Mouse (Mus musculus): ENCODE measurements around the gene Zfp507. TPM values are rescaled to one million over a fixed set of nuclear protein-coding genes. Genes with fewer than 3 reads are reported as not detected.
A peak's percentile ranks its signal among the peaks of the same experiment; 100 is the strongest.

Gene Zfp507
- total RNA-seq (2021) = 10 to 100 TPM; 11.3 to 12.3 TPM

DNA sequence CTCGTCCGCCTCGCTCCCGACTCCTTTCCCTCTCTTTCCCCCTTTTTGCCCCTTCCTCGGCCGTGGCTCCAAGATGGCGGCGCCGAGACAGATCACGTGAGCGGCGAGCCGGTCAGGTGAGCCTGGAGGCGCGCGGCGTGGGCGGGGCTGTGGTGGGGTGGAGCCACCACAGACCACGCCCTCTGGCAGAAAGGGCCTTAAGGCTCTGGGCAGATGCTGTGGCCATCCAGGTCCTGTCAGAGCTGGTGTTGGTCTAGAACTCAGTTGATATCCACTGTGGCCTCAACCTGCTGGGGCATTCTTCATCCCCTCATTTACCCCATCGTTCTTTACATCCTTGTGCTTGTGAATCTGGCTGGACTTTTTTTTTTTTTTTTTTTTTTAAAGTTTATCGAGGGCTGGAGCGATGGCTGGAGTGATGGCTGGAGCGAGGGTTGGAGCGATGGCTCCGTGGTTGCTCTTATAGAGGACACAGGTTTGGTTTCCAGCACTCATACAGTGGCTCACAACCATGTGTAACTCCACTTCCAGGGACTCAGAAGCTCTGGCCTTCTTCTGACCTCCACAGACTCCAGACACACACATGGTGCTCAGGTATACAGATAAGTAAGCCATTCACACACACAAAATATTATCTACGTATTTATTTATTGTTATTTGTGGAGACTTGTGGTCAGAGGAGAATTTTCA is at the start of gene Zfp507:
Zfp507 (minus strand) TSS at position 98 of the 690 bp plus-strand sequence.
- peak; percentile 71 for DNase-seq (ENCODE audit: low spot score)
- intact Hi-C loops (cut with DNase I) = no loop called here

DNA sequence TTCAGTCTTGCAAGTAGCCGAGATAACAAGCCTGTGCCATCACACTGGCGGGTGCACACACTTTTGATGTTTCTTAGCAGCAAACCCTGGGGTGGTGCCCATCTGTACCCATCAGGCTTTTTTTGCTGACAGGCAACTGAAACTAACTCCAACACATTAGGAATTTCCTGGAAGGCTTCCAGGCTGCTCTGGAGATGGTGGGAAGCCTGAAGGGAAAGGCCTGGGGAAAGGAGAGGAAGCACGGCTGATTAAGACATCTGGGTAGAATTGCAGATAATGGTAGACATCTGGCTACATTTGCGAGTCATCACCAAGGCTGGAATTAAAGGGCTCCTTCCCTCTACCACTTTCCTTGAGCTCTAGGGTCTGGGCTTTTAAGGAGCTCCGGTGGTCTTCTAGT is 47.6 kb upstream of the Zfp507 start:
- no peak for DNase-seq (ENCODE audit: low spot score)
- intact Hi-C loops (cut with DNase I) = no loop called here

DNA sequence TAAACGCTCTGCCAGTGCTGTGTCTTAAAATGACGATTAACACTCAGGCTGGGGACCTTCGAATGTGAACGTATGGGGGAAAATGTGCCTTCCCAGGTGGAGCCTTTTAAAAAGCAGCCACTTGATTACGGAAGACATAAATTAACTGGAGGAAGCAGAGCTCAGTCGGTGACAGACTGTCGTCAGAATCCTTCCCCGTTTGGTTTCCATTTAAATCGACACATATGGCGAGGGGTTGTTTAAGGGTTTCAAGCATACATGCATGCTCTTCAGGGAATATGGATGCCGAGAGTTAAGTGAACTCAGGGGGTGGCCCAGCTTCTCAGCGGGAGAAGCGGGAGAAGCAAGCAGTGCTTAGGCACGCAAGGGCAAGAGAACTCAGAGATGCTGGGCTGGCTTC is 45.7 kb upstream of the Zfp507 start:
- intact Hi-C loops (cut with DNase I) = no loop called here
- DNase-seq (ENCODE audit: low spot score) = no peak

DNA sequence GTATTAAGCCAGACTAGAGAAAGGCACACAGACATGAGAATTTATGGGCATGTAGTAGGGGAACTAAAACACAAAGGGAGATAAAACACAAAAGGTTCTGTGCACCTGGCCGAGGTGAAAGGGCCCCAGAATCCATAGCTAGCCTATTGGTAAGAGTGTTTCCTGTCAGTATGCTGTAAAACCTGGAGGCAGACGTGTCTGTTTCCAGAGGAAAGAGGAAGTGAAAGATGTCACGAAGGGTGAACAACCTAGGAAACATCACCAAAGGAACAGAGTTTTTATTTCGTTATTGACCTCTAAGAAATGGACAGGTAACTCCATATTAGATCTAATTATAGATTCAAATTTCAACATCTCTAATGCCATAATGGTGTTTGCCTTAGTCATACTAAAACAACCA is 37.7 kb upstream of the Zfp507 start:
- DNase-seq (ENCODE audit: low spot score) = no peak

DNA sequence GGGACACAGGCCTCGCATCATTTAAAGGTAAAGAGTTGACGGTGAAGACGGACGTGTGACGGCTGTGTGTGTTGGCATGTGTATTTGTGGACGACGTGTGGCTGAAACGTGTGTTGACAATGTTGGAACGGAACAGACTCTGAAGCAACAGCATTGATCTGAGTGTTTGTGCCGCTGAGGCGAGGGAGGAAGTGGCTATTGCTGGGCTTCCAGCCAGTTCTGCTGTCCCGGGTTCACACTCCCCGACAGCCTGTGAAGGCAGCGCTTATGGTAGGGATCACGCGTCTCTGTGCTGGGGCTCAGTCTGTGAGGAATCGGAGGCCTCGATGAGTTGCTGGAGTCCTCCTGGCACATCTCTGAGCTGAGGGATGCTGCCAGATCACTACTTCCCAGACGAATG is 34.0 kb upstream of the Zfp507 start:
- intact Hi-C loops (cut with DNase I) = no loop called here
- peak; percentile 9 for DNase-seq (ENCODE audit: low spot score)

More for the DNA sequence above, 37.7 kb upstream of the Zfp507 start:
- intact Hi-C loops (cut with DNase I) = no loop called here

DNA sequence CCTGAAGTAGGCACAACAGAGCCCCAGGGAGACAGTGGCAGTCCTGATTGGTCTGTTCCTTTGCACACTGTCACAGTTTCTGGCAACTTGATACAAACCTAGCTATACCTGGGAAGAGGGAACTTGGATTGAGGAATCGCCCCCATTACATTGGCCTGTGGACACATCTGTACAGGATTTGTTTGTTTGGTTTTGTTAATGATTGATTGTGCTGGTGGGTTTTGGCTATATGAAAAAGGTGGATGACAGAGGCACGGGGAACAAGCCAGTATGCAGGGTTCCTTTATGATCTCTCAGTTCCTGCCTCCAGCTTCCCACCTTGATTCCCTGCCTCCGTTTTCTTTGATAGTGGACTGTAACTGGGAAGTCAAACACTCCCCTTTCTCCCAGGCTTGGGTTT is 33.6 kb upstream of the Zfp507 start:
- no peak for DNase-seq (ENCODE audit: low spot score)
- intact Hi-C loops (cut with DNase I) = no loop called here

DNA sequence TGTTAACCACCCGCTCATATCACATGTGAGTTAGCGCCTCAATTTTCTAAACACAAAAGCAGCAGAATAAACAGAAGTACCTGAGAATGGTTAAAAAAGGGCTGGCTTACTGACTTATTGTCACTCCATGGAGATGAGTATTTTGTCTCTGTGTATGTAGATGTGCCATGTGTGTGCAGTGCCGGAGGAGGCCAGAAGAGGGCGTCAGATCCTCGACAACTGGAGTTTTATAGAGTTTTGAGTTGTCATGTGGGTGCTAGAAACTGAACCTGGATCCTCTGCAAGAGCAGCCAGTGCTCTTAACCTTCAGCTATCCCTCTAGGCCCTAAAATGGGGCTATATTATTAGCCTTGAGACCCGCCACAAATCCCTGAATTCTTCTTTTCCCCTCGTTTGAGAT is 27.3 kb upstream of the Zfp507 start:
- DNase-seq (ENCODE audit: low spot score) = no peak
- intact Hi-C loops (cut with DNase I) = no loop called here

DNA sequence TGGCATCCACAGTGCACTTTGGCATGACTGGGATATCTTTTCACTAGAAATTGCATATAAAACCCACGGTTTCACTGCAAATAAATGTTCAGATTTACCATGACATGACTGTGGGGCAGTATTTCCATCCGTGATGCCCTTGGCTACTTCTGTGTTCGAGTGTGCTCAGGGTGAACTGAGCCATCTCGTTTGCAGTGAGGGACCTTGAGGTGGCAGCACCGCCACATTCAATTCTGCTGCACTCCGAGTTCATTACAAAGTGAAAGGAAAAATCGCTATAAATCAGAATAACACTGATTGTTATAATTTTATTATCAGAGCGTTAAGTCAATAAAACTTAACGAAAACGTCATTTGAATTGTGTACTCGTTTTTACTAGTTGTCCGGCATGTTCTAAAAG is 21.1 kb upstream of the Zfp507 start:
- intact Hi-C loops (cut with DNase I) = no loop called here
- DNase-seq (ENCODE audit: low spot score) = no peak

DNA sequence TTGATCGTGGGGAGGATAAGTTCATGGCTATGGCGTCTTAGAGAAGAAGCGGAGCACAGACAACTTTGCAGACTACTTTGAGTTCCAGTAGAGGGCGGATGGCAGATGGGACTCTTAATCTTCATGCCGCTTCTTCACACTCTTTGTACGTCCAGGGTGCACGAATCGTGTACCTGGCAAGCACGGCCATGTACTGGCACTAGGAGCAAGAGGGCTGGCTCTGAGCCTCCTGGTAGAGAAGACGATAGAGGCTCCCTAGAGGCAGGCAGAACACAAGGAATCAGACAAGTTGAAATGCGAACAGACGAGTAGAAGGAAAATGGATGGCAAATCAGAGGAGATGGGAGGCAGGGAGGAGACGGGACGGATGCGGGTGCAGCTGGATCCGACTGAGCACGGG is 19.5 kb upstream of the Zfp507 start:
- intact Hi-C loops (cut with DNase I) = no loop called here

DNA sequence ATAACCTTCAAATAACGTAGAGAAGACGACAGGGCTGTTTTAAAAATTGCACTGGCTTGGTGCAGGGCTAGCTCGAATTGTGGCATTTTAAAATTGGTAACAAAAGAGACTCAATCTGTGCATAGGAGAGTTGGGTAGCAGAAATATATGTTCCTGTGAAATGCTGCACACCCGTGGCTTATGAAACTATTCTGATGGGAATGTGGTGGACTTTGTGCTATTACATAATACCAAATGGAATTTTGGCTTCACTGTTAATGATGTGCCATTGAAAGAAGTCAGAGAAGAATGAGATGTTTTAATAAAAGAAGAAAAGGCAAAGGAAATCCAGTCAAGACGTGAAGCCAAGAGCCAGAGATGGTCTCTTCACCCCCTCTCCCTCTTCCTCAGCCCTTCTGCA is 18.6 kb upstream of the Zfp507 start:
- no peak for DNase-seq (ENCODE audit: low spot score)
- intact Hi-C loops (cut with DNase I) = no loop called here

More for the DNA sequence above, 19.5 kb upstream of the Zfp507 start:
- DNase-seq (ENCODE audit: low spot score) = no peak

DNA sequence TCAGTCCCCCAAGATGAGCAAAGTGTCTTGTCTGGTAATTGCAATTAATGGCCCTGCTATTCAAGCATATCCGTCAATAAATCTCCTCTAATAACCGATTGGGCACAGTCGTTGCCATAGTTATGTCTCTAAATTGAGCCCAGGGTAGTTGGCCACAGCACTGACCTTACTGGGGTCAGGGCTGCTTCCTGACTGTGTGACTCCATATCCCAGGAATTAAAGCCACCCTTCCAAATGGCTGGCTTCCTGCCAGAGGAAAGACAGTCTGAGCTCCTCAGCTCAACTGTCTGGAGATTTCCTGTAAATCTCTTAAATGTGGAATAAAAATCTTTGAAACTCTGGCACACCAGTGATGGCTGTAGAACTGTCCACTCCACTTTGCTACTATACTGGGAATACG is 16.7 kb upstream of the Zfp507 start:
- DNase-seq (ENCODE audit: low spot score) = no peak
- intact Hi-C loops (cut with DNase I) = no loop called here

DNA sequence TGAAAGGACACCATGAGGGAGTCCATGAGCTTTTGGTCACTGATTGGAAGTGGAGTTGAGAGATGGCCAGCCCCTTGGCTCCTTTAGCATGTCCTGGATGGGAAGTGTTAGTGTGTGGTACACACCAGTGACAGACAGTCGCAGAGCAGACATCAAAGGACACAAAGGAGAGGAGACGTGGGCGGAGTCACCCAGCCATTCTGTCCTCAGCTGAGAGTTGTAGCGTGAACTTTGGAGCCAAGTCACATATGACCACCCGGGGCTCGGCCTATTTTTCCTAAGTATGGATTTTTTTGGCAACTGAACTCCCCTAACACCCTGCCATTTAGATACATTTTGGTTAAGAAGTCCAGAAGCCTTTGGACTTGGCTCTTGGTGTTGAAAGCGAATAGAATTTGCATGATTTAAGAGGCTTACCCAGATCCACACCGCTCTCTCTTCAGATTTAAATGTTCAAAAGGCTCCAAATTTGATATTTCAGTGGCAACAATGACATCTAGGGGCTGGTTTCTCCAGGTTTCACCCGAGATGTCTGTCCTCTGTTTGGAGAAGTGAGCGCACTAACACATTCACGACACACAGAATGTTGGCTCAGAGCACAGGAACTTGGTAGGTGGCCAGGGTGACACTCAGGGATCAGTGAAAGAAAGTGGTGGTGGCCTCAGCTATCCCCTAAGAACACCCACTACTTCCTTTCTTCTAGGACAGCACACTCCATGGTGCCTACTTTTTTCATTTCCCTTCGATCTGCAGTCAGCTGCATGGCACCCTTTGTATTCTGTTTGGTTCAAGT is 12.2 kb upstream of the Zfp507 start:
- intact Hi-C loops (cut with DNase I) = no loop called here

DNA sequence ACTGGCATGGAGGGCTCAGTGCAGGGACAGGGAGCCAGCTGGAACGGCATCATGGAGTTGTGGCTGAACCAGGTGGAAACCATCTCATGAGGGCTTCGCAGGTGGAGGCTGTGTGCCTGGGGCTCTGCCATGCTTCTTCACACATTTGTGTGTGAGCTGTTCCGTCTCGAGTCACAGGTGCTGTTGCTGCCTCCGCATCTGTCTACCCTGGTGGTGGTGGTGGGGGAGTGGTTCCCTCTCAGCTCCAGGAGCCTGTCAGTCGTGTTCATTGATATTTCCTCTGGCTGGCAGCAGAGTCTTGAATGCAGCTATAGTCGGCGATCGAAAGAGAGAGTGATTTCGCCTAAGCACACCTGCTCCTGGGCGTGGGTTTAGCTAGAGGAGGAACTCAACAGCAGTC is 10.5 kb upstream of the Zfp507 start:
- no peak for DNase-seq (ENCODE audit: low spot score)
- intact Hi-C loops (cut with DNase I) = no loop called here

More for the DNA sequence above, 12.2 kb upstream of the Zfp507 start:
- DNase-seq (ENCODE audit: low spot score) = no peak

DNA sequence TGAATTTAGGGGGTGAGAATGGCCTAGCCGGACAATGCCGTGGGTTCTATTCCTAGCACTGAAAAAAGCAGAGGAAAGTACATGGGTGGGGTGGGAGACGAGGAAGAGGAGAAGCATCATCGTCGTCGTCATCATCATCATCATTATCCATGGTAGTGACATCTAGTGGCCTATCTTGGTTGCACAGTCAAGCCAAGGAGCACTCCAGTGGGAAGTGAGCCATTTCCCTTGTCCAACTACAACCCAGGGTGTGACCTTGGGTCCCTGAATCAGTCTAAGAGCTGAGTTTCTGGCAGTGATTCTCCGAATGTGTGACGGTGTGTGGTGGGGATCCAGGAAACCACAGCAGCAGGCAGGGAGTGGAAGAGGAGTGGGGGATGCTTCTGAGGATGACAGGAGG is 7.9 kb upstream of the Zfp507 start:
- intact Hi-C loops (cut with DNase I) = no loop called here
- no peak for DNase-seq (ENCODE audit: low spot score)

DNA sequence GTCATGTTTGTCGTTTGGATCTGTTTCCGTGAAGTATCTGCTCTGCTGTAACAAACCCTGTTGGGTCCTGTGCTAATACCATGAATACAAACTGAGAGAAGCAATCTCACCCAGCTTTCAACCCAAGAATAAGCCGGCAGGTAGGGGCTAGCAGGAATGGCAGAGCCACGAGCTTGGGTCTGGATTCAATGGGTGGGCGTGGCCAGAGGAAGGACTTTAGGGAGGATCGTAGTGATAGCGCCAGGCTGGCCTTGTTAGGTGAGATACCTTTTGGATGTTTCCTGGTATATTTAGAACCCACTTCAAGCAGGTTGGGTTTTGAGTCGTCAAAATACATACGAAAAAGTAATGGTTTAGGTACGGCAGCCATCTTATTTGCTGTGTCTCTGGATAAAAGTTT is 1.4 kb upstream of the Zfp507 start:
- intact Hi-C loops (cut with DNase I) = no loop called here
- no peak for DNase-seq (ENCODE audit: low spot score)

DNA sequence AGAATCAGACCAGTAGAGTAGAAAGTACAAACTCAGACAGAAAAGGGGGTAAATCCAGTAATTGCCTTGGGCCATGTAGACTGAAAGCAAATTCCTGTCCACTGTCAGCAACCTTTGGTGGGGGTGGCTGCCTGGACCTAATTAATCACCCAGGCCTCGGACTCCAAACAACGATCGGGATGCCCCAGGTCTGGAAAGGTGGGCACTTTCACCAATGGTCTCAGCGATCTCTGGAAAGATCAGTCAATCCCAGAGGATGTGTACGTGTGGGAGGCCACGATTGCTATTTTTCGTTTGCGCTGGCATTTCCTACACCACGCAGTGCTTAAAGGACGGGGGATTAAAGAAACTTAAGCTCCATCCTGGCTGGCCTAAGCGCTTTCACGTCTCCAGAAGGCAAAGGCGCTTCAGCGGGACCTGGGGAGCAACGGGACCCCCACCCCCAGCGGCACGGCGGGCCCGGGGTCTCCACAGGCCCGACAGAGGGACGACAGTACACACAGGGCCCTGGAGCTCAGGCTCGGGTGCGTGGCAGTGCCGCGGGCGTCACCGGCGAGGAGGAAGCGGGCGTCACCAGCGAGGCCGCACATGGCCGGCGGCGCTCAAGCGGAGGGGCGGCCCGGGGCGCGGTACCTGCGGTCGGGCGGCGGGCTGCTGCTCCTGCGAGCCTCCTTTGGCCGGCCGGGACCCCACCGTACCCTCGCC is 450 bp downstream of the Zfp507 start:
- DNase-seq (ENCODE audit: low spot score) = no peak
- intact Hi-C loops (cut with DNase I) = no loop called here

DNA sequence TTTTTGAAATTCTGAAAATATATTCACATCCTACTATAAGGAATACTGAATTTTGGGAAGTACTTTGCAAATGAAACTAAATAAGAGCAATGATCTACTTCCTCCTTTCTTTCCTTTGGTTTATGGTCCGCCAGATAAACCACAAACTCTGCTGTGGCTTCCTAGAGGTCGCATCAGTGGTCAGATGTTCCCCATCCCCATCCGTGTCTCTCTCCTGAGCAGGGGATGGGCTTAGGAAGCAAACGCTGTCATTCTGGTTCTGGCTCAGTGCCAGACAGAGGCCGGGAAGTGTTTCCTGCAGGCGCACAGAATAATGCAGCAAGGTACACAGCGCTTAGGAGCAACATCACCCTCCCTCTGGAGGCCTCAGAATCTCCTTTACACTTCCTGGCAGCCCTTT is 6.7 kb downstream of the Zfp507 start:
- intact Hi-C loops (cut with DNase I) = no loop called here
- no peak for DNase-seq (ENCODE audit: low spot score)

DNA sequence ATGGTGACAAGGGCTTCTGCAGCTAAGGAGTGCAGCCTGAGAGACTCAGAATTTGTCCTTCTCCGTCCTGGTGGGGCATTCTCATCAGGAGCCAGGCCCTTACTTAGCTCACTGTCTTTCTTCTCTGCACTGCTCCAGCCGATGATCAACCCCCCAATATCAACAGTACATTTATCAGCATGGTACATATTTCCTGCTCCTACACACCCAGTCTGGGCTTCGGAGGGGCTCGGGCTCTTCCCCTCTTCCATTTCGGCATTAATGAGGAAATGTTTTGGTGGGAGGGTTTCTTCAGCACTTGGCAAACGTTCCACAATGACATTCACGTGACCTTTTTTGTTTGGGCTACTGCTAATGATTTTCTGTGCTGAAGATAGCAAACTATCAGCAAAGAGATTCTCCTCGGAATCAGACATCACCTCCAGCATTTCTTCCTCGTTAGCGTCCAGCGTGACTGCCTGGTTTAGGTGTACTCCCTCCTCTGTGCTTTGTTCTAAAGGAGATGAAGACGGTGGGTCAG is 8.6 kb downstream of the Zfp507 start:
- no peak for DNase-seq (ENCODE audit: low spot score)
- intact Hi-C loops (cut with DNase I) = no loop called here

DNA sequence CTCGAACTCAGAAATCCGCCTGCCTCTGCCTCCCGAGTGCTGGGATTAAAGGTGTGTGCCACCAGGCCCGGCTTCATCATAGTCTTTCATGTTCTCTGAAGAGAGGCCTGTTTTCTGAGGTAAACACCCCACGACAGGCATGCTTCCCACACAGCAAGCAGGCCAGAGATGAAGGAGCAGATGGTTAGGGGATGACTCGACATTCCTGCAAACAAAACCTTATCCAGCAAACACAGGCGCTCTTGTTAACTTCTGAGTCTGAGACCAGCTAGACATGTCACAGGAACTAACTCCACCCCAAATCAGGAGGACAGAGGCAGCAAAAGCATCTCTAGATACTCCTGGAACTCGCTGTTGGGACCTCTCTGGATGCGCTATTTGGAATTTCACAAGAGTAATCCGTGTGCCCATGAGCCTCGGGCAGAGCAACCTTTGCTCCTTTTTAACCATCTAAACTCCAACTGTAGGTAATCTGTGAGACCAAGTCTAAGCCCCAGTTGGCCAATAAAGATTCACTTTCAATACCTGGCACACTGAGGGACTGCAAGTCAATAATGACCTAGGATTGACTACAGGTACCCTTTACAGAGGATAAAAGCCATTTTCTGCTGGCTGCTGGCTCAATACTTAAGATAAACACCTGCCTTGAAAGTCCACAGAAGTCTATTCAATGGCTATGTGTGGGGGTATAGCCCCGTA is 10.5 kb downstream of the Zfp507 start:
- intact Hi-C loops (cut with DNase I) = no loop called here
- DNase-seq (ENCODE audit: low spot score) = no peak

DNA sequence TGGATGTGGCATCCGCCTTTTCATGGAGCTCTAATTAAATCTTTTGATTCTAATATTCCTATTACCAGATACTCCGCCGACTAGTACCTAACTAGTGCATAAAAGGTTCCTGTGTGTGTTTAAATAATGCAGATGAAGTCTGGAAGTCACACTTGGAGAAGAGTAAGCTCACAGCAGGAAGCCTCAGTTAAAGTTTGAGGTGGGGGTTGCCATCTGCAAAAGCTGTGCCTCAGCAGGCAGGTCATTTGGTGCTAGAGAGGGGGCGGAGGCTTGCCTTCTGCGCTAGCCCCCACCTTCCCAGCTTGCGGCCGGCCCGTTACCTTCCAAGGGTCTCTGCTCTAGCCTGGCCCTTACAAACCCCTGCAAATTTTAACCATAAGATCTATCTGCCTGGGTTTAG is 11.9 kb downstream of the Zfp507 start:
- intact Hi-C loops (cut with DNase I) = no loop called here
- DNase-seq (ENCODE audit: low spot score) = no peak
